Mouse (Mus musculus): ENCODE results near the gene Dexi. TPM values are rescaled to one million over a fixed set of nuclear protein-coding genes. Genes with fewer than 3 reads are reported as not detected.

Dexi gene
- polyA plus RNA-seq, 1 experiment from 2014 or later = 26.5 TPM

GRCm38 (mm10) chr16:10471950-10472349, 70.9 kb downstream of the Dexi start:
- H3K4me1 ChIP-seq (replicated peaks; ENCODE audit: control insufficient read depth, insufficient read depth, low read length) = no peaks in the 10 kb centered on the region
- DNase-seq (ENCODE audit: low spot score) (no peak), ATAC-seq (replicated peaks; ENCODE audit: low FRiP score, low TSS enrichment, low read depth) (no peak)
- no peaks in the 10 kb centered on the region for H3K27me3 ChIP-seq (replicated peaks; ENCODE audit: control insufficient read depth, insufficient read depth, low read length)
- H3K4me3 ChIP-seq (ENCODE audit: low read depth, low read length) = no peak overlapping the region
- H3K4me2 ChIP-seq (ENCODE audit: low read length) = no peak overlapping the region
- no peaks in the 10 kb centered on the region for H3K9me3 ChIP-seq (ENCODE audit: control insufficient read depth, low read length)
- no peak overlapping the region for H3K27ac ChIP-seq (ENCODE audit: low read depth)
- no peaks in the 10 kb centered on the region for H3K36me3 ChIP-seq (ENCODE audit: control insufficient read depth, insufficient read depth, low read length)
- 92% methylated on average over 3 of the region's 3 CpGs for WGBS
- no peak overlapping the region for H3K9ac ChIP-seq (ENCODE audit: low read length)

GRCm38 (mm10) chr16:10468201-10468600, 74.7 kb downstream of the Dexi start:
- H3K4me2 ChIP-seq (ENCODE audit: low read length) = no peak overlapping the region

GRCm38 (mm10) chr16:10467391-10468107, 75.3 kb downstream of the Dexi start:
- no peak for ATAC-seq (replicated peaks; ENCODE audit: low FRiP score, low TSS enrichment, low read depth)
- 35% methylated on average over 11 of the region's 11 CpGs for WGBS
- no peak for DNase-seq (ENCODE audit: low spot score)

More at GRCm38 (mm10) chr16:10468201-10468600, 74.7 kb downstream of the Dexi start:
- Histone ChIP-seq H3K27me3 (replicated peaks; ENCODE audit: control insufficient read depth, insufficient read depth, low read length) (no peaks in the 10 kb centered on the region), H3K4me3 (ENCODE audit: low read depth, low read length) (no peak overlapping the region), H3K9me3 (ENCODE audit: control insufficient read depth, low read length) (no peaks in the 10 kb centered on the region), H3K36me3 (ENCODE audit: control insufficient read depth, insufficient read depth, low read length) (no peaks in the 10 kb centered on the region), H3K27ac (ENCODE audit: low read depth) (no peak overlapping the region), H3K9ac (ENCODE audit: low read length) (no peak overlapping the region), H3K4me1 (replicated peaks; ENCODE audit: control insufficient read depth, insufficient read depth, low read length) (no peaks in the 10 kb centered on the region)
- no peak for DNase-seq (ENCODE audit: low spot score)
- WGBS = 71% methylated on average over 1 of the region's 1 CpGs
- no peak for ATAC-seq (replicated peaks; ENCODE audit: low FRiP score, low TSS enrichment, low read depth)

GRCm38 (mm10) chr16:10465011-10465681, 77.7 kb downstream of the Dexi start:
- no peak overlapping the region for H3K27ac ChIP-seq (ENCODE audit: low read depth)
- ATAC-seq (replicated peaks; ENCODE audit: low FRiP score, low TSS enrichment, low read depth) = 0 out of 2 replicates have a peak, but pooled peaks have one; percentile 53
- H3K27me3 ChIP-seq (replicated peaks; ENCODE audit: control insufficient read depth, insufficient read depth, low read length) = no peaks in the 10 kb centered on the region
- DNase-seq (ENCODE audit: low spot score) = no peak
- H3K36me3 ChIP-seq (ENCODE audit: control insufficient read depth, insufficient read depth, low read length) = no peaks in the 10 kb centered on the region
- H3K4me3 ChIP-seq (ENCODE audit: low read depth, low read length) = no peak overlapping the region
- H3K9me3 ChIP-seq (ENCODE audit: control insufficient read depth, low read length) = no peaks in the 10 kb centered on the region
- H3K4me1 ChIP-seq (replicated peaks; ENCODE audit: control insufficient read depth, insufficient read depth, low read length) = no peaks in the 10 kb centered on the region
- no peak overlapping the region for H3K9ac ChIP-seq (ENCODE audit: low read length)
- 23% methylated on average over 4 of the region's 4 CpGs for WGBS
- H3K4me2 ChIP-seq (ENCODE audit: low read length) = no peak overlapping the region

More at GRCm38 (mm10) chr16:10467391-10468107, 75.3 kb downstream of the Dexi start:
- no peak overlapping the region for H3K27ac ChIP-seq (ENCODE audit: low read depth)
- H3K4me3 ChIP-seq (ENCODE audit: low read depth, low read length) = no peak overlapping the region
- no peaks in the 10 kb centered on the region for H3K27me3 ChIP-seq (replicated peaks; ENCODE audit: control insufficient read depth, insufficient read depth, low read length)
- H3K4me2 ChIP-seq (ENCODE audit: low read length) = no peak overlapping the region
- H3K9me3 ChIP-seq (ENCODE audit: control insufficient read depth, low read length) = no peaks in the 10 kb centered on the region
- H3K36me3 ChIP-seq (ENCODE audit: control insufficient read depth, insufficient read depth, low read length) = no peaks in the 10 kb centered on the region
- no peak overlapping the region for H3K9ac ChIP-seq (ENCODE audit: low read length)
- H3K4me1 ChIP-seq (replicated peaks; ENCODE audit: control insufficient read depth, insufficient read depth, low read length) = no peaks in the 10 kb centered on the region

GRCm38 (mm10) chr16:10461178-10461577, 81.7 kb downstream of the Dexi start:
- ATAC-seq (replicated peaks; ENCODE audit: low FRiP score, low TSS enrichment, low read depth) (no peak), DNase-seq (ENCODE audit: low spot score) (no peak)
- Histone ChIP-seq H3K9ac (ENCODE audit: low read length) (no peak overlapping the region), H3K27ac (ENCODE audit: low read depth) (no peak overlapping the region), H3K36me3 (ENCODE audit: control insufficient read depth, insufficient read depth, low read length) (no peaks in the 10 kb centered on the region), H3K4me1 (replicated peaks; ENCODE audit: control insufficient read depth, insufficient read depth, low read length) (no peaks in the 10 kb centered on the region), H3K4me2 (ENCODE audit: low read length) (no peak overlapping the region), H3K4me3 (ENCODE audit: low read depth, low read length) (no peak overlapping the region), H3K27me3 (replicated peaks; ENCODE audit: control insufficient read depth, insufficient read depth, low read length) (no peaks in the 10 kb centered on the region), H3K9me3 (ENCODE audit: control insufficient read depth, low read length) (no peaks in the 10 kb centered on the region)
- WGBS = 87% methylated on average over 2 of the region's 2 CpGs

- Histone ChIP-seq H3K4me3 (ENCODE audit: low read depth, low read length) (no peak overlapping the region), H3K9ac (ENCODE audit: low read length) (no peak overlapping the region), H3K9me3 (ENCODE audit: control insufficient read depth, low read length) (no peaks in the 10 kb centered on the region), H3K4me1 (replicated peaks; ENCODE audit: control insufficient read depth, insufficient read depth, low read length) (no peaks in the 10 kb centered on the region), H3K4me2 (ENCODE audit: low read length) (no peak overlapping the region), H3K36me3 (ENCODE audit: control insufficient read depth, insufficient read depth, low read length) (no peaks in the 10 kb centered on the region), H3K27me3 (replicated peaks; ENCODE audit: control insufficient read depth, insufficient read depth, low read length) (no peaks in the 10 kb centered on the region), H3K27ac (ENCODE audit: low read depth) (no peak overlapping the region)
- ATAC-seq (replicated peaks; ENCODE audit: low FRiP score, low TSS enrichment, low read depth) (no peak), DNase-seq (ENCODE audit: low spot score) (no peak)
- 75% methylated on average over 2 of the region's 2 CpGs for WGBS
These were observed 82.7 kb downstream of the Dexi start for GRCm38 (mm10) chr16:10460188-10460587.

- DNase-seq (ENCODE audit: low spot score) (no peak), ATAC-seq (replicated peaks; ENCODE audit: low FRiP score, low TSS enrichment, low read depth) (0 out of 2 replicates have a peak, but pooled peaks have one; percentile 62)
- H3K4me1 ChIP-seq (replicated peaks; ENCODE audit: control insufficient read depth, insufficient read depth, low read length) = no peaks in the 10 kb centered on the region
- no peak overlapping the region for H3K4me2 ChIP-seq (ENCODE audit: low read length)
- H3K4me3 ChIP-seq (ENCODE audit: low read depth, low read length) = no peak overlapping the region
- no peaks in the 10 kb centered on the region for H3K36me3 ChIP-seq (ENCODE audit: control insufficient read depth, insufficient read depth, low read length)
- H3K27me3 ChIP-seq (replicated peaks; ENCODE audit: control insufficient read depth, insufficient read depth, low read length) = no peaks in the 10 kb centered on the region
- no peak overlapping the region for H3K27ac ChIP-seq (ENCODE audit: low read depth)
- no peak overlapping the region for H3K9ac ChIP-seq (ENCODE audit: low read length)
- H3K9me3 ChIP-seq (ENCODE audit: control insufficient read depth, low read length) = no peaks in the 10 kb centered on the region
- 14% methylated on average over 3 of the region's 3 CpGs for WGBS
These were observed 88.3 kb downstream of the Dexi start for GRCm38 (mm10) chr16:10454583-10454974.

GRCm38 (mm10) chr16:10453872-10454582, 88.8 kb downstream of the Dexi start:
- H3K36me3 ChIP-seq (ENCODE audit: control insufficient read depth, insufficient read depth, low read length) = no peaks in the 10 kb centered on the region
- DNase-seq (ENCODE audit: low spot score) (no peak), ATAC-seq (replicated peaks; ENCODE audit: low FRiP score, low TSS enrichment, low read depth) (no peak)
- no peak overlapping the region for H3K27ac ChIP-seq (ENCODE audit: low read depth)
- 58% methylated on average over 6 of the region's 6 CpGs for WGBS
- no peak overlapping the region for H3K4me3 ChIP-seq (ENCODE audit: low read depth, low read length)
- no peaks in the 10 kb centered on the region for H3K4me1 ChIP-seq (replicated peaks; ENCODE audit: control insufficient read depth, insufficient read depth, low read length)
- H3K4me2 ChIP-seq (ENCODE audit: low read length) = no peak overlapping the region
- no peaks in the 10 kb centered on the region for H3K27me3 ChIP-seq (replicated peaks; ENCODE audit: control insufficient read depth, insufficient read depth, low read length)
- H3K9ac ChIP-seq (ENCODE audit: low read length) = no peak overlapping the region
- H3K9me3 ChIP-seq (ENCODE audit: control insufficient read depth, low read length) = no peaks in the 10 kb centered on the region

Measured in intestine, embryonic 14.5 days (tissue).